Mouse (Mus musculus) hindbrain, embryonic 11.5 days (tissue): ENCODE data around the gene Car9. TPM values are rescaled to one million over a fixed set of nuclear protein-coding genes. Genes with fewer than 3 reads are reported as not detected.

Experiments
- polyA plus RNA-seq: library from polyadenylated mRNA; unstranded; fragments of >200 nt; fragmentation: Nextera tagmentation; extraction: Ambion mirVana; gene quantifications from 2 replicates; pipeline ENCODE4 v1.2.1, GENCODE M21; 2014

The Car9 gene
- polyA plus RNA-seq, 1 experiment from 2014 or later = 0.79 TPM

Other genes starting within 250 kb of the Car9 start
- gene Atp8b5, start 239.8 kb upstream of the Car9 start, polyA plus RNA-seq = 0.17 and 0.23 TPM in 2 replicates
- gene Rusc2, start 125.0 kb upstream of the Car9 start, polyA plus RNA-seq = 15.8 and 19.1 TPM in 2 replicates
- gene Fam166b, start 77.8 kb upstream of the Car9 start, polyA plus RNA-seq = 0.26 and 0.70 TPM in 2 replicates
- 9.1 and 10.1 TPM in 2 replicates for gene Tesk1, start 65.0 kb upstream of the Car9 start, polyA plus RNA-seq
- gene Cd72, start 52.3 kb upstream of the Car9 start, polyA plus RNA-seq = 3.0 and 3.7 TPM in 2 replicates
- not detected in 2 replicates for gene Sit1, start 23.2 kb upstream of the Car9 start, polyA plus RNA-seq
- 49.1 and 55.4 TPM in 2 replicates for gene Ccdc107, start 14.1 kb upstream of the Car9 start, polyA plus RNA-seq
- 34.8 and 37.6 TPM in 2 replicates for gene Arhgef39, start 7.3 kb upstream of the Car9 start, polyA plus RNA-seq
- gene Tpm2, start 16.8 kb downstream of the Car9 start, polyA plus RNA-seq = 63.7 and 67.2 TPM in 2 replicates
- 60.3 and 64.7 TPM in 2 replicates for gene Creb3, start 55.4 kb downstream of the Car9 start, polyA plus RNA-seq
- 49.7 and 60.4 TPM in 2 replicates for gene Tln1, start 55.7 kb downstream of the Car9 start, polyA plus RNA-seq
- gene Rgp1, start 71.7 kb downstream of the Car9 start, polyA plus RNA-seq = 26.5 and 41.1 TPM in 2 replicates
- gene Gba2, start 71.9 kb downstream of the Car9 start, polyA plus RNA-seq = 25.4 and 27.4 TPM in 2 replicates
- gene Msmp, start 77.5 kb downstream of the Car9 start, polyA plus RNA-seq = 0.56 and 1.1 TPM in 2 replicates
- gene Npr2, start 125.0 kb downstream of the Car9 start, polyA plus RNA-seq = 19.9 and 25.5 TPM in 2 replicates
- 5.7 and 6.5 TPM in 2 replicates for gene Spag8, start 146.6 kb downstream of the Car9 start, polyA plus RNA-seq
- gene Hint2, start 149.5 kb downstream of the Car9 start, polyA plus RNA-seq = 69.9 and 70.2 TPM in 2 replicates
- gene Tmem8b, start 162.0 kb downstream of the Car9 start, polyA plus RNA-seq = 5.7 and 7.2 TPM in 2 replicates
- 2.2 and 2.4 TPM in 2 replicates for gene Fam221b, start 162.2 kb downstream of the Car9 start, polyA plus RNA-seq
- not detected in 2 replicates for gene Olfr70, start 193.8 kb downstream of the Car9 start, polyA plus RNA-seq
- not detected in 2 replicates for gene Olfr71, start 203.3 kb downstream of the Car9 start, polyA plus RNA-seq
- 0.17 and 0.19 TPM in 2 replicates for gene Hrct1, start 220.2 kb downstream of the Car9 start, polyA plus RNA-seq
- 0.06 TPM in 1 of 2 replicates, not detected in the other for gene Spaar, start 223.1 kb downstream of the Car9 start, polyA plus RNA-seq